Mouse (Mus musculus): ENCODE measurements around the gene Hoxa10. TPM values are rescaled to one million over a fixed set of nuclear protein-coding genes. Genes with fewer than 3 reads are reported as not detected.

Hoxa10 gene
- total RNA-seq, 1 experiment: 0.80 TPM

GRCm38 (mm10) chr6:52249415-52249738 is 8.7 kb upstream of the Hoxa10 start:
- Histone ChIP-seq H3K27ac (ENCODE audit: insufficient read depth, low read depth, low read length, poor library complexity, severe bottlenecking) (no peak overlapping the region), H3K9ac (ENCODE audit: insufficient read depth, low read depth, low read length, poor library complexity, severe bottlenecking) (no peak overlapping the region)
- in situ Hi-C loops (cut with MboI; ENCODE audit: low sequenced_read_pairs in 2 of 2, unreplicated experiment in 2 of 2): no loop called here

GRCm38 (mm10) chr6:52248638-52249414 is 8.2 kb upstream of the Hoxa10 start:
- no peak overlapping the region for H3K4me3 ChIP-seq (ENCODE audit: insufficient read depth in 1 of 2, low read depth in 1 of 2, low read length in 2 of 2, poor library complexity in 1 of 2, severe bottlenecking in 1 of 2)
- TF ChIP-seq CHD2 (IDR thresholded peaks at IDR 0.05; ENCODE audit: low read depth, low read length): no peak
- TF ChIP-seq ZC3H11A (IDR thresholded peaks at IDR 0.05; ENCODE audit: borderline replicate concordance, low read depth, low read length): no peak
- no peak for TF ChIP-seq MAFK (IDR thresholded peaks at IDR 0.05; ENCODE audit: insufficient read depth, low read depth, low read length)
- no peak for TF ChIP-seq ZNF384 (IDR thresholded peaks at IDR 0.05; ENCODE audit: low read depth, low read length)
- no peak for TF ChIP-seq HCFC1 (IDR thresholded peaks at IDR 0.05; ENCODE audit: borderline replicate concordance, insufficient read depth, low read length)
- no peak overlapping the region for H3K27ac ChIP-seq (ENCODE audit: insufficient read depth, low read depth, low read length, poor library complexity, severe bottlenecking)
- DNase-seq (ENCODE audit: low read depth, low spot score): no peak
- no peak overlapping the region for H3K9ac ChIP-seq (ENCODE audit: insufficient read depth, low read depth, low read length, poor library complexity, severe bottlenecking)
- peaks cover 0 to 2% of the 10 kb centered on the region in 2 experiments; a peak in 1 of 4 replicates for H3K4me1 ChIP-seq (ENCODE audit: control insufficient read depth in 2 of 2, insufficient read depth in 2 of 2, low read length in 2 of 2, poor library complexity in 1 of 2)
- no peaks in the 10 kb centered on the region for H3K36me3 ChIP-seq (ENCODE audit: control insufficient read depth, insufficient read depth, low read length, poor library complexity, severe bottlenecking)
- no peaks in the 10 kb centered on the region for H3K9me3 ChIP-seq (ENCODE audit: control insufficient read depth, insufficient read depth, low read depth, low read length)
- in situ Hi-C loops (cut with MboI; ENCODE audit: low sequenced_read_pairs in 2 of 2, unreplicated experiment in 2 of 2): no loop called here

More at GRCm38 (mm10) chr6:52249415-52249738, 8.7 kb upstream of the Hoxa10 start:
- Histone ChIP-seq H3K9me3 (ENCODE audit: control insufficient read depth, insufficient read depth, low read depth, low read length) (no peaks in the 10 kb centered on the region), H3K4me3 (ENCODE audit: insufficient read depth in 1 of 2, low read depth in 1 of 2, low read length in 2 of 2, poor library complexity in 1 of 2, severe bottlenecking in 1 of 2) (no peak overlapping the region; a peak in 1 of 4 replicates), H3K4me1 (ENCODE audit: control insufficient read depth in 2 of 2, insufficient read depth in 2 of 2, low read length in 2 of 2, poor library complexity in 1 of 2) (peaks cover 0 to 2% of the 10 kb centered on the region in 2 experiments; a peak in 1 of 4 replicates), H3K36me3 (ENCODE audit: control insufficient read depth, insufficient read depth, low read length, poor library complexity, severe bottlenecking) (no peaks in the 10 kb centered on the region)
- no peak for DNase-seq (ENCODE audit: low read depth, low spot score)
- TF ChIP-seq CHD2 (IDR thresholded peaks at IDR 0.05; ENCODE audit: low read depth, low read length) (no peak), ZNF384 (IDR thresholded peaks at IDR 0.05; ENCODE audit: low read depth, low read length) (no peak), MAFK (IDR thresholded peaks at IDR 0.05; ENCODE audit: insufficient read depth, low read depth, low read length) (no peak), HCFC1 (IDR thresholded peaks at IDR 0.05; ENCODE audit: borderline replicate concordance, insufficient read depth, low read length) (no peak), ZC3H11A (IDR thresholded peaks at IDR 0.05; ENCODE audit: borderline replicate concordance, low read depth, low read length) (no peak)

- Histone ChIP-seq H3K4me1 (ENCODE audit: control insufficient read depth in 2 of 2, insufficient read depth in 2 of 2, low read length in 2 of 2, poor library complexity in 1 of 2) (peaks cover 0 to 3% of the 10 kb centered on the region in 2 experiments; a peak in 2 of 4 replicates), H3K9ac (ENCODE audit: insufficient read depth, low read depth, low read length, poor library complexity, severe bottlenecking) (no peak overlapping the region), H3K9me3 (ENCODE audit: control insufficient read depth, insufficient read depth, low read depth, low read length) (no peaks in the 10 kb centered on the region), H3K27ac (ENCODE audit: insufficient read depth, low read depth, low read length, poor library complexity, severe bottlenecking) (no peak overlapping the region), H3K36me3 (ENCODE audit: control insufficient read depth, insufficient read depth, low read length, poor library complexity, severe bottlenecking) (no peaks in the 10 kb centered on the region), H3K4me3 (ENCODE audit: insufficient read depth in 1 of 2, low read depth in 1 of 2, low read length in 2 of 2, poor library complexity in 1 of 2, severe bottlenecking in 1 of 2) (no peak overlapping the region)
- no peak for DNase-seq (ENCODE audit: low read depth, low spot score)
- TF ChIP-seq HCFC1 (IDR thresholded peaks at IDR 0.05; ENCODE audit: borderline replicate concordance, insufficient read depth, low read length): no peak
- no peak for TF ChIP-seq MAFK (IDR thresholded peaks at IDR 0.05; ENCODE audit: insufficient read depth, low read depth, low read length)
- no peak for TF ChIP-seq ZNF384 (IDR thresholded peaks at IDR 0.05; ENCODE audit: low read depth, low read length)
- no peak for TF ChIP-seq CHD2 (IDR thresholded peaks at IDR 0.05; ENCODE audit: low read depth, low read length)
- no peak for TF ChIP-seq ZC3H11A (IDR thresholded peaks at IDR 0.05; ENCODE audit: borderline replicate concordance, low read depth, low read length)
- in situ Hi-C loops (cut with MboI; ENCODE audit: low sequenced_read_pairs in 2 of 2, unreplicated experiment in 2 of 2): no loop called here
These were observed 7.3 kb upstream of the Hoxa10 start for GRCm38 (mm10) chr6:52247766-52248637.

- no peaks in the 10 kb centered on the region for H3K36me3 ChIP-seq (ENCODE audit: control insufficient read depth, insufficient read depth, low read length, poor library complexity, severe bottlenecking)
- DNase-seq (ENCODE audit: low read depth, low spot score): no peak
- H3K4me3 ChIP-seq (ENCODE audit: insufficient read depth in 1 of 2, low read depth in 1 of 2, low read length in 2 of 2, poor library complexity in 1 of 2, severe bottlenecking in 1 of 2): no peak overlapping the region
- no peak overlapping the region for H3K27ac ChIP-seq (ENCODE audit: insufficient read depth, low read depth, low read length, poor library complexity, severe bottlenecking)
- peaks cover 0 to 3% of the 10 kb centered on the region in 2 experiments; a peak in 2 of 4 replicates for H3K4me1 ChIP-seq (ENCODE audit: control insufficient read depth in 2 of 2, insufficient read depth in 2 of 2, low read length in 2 of 2, poor library complexity in 1 of 2)
- no peak overlapping the region for H3K9ac ChIP-seq (ENCODE audit: insufficient read depth, low read depth, low read length, poor library complexity, severe bottlenecking)
- in situ Hi-C loops (cut with MboI; ENCODE audit: low sequenced_read_pairs in 2 of 2, unreplicated experiment in 2 of 2): no loop called here
- H3K9me3 ChIP-seq (ENCODE audit: control insufficient read depth, insufficient read depth, low read depth, low read length): no peaks in the 10 kb centered on the region
- TF ChIP-seq ZNF384 (IDR thresholded peaks at IDR 0.05; ENCODE audit: low read depth, low read length): no peak
- TF ChIP-seq CHD2 (IDR thresholded peaks at IDR 0.05; ENCODE audit: low read depth, low read length): no peak
- TF ChIP-seq MAFK (IDR thresholded peaks at IDR 0.05; ENCODE audit: insufficient read depth, low read depth, low read length): no peak
- no peak for TF ChIP-seq HCFC1 (IDR thresholded peaks at IDR 0.05; ENCODE audit: borderline replicate concordance, insufficient read depth, low read length)
- no peak for TF ChIP-seq ZC3H11A (IDR thresholded peaks at IDR 0.05; ENCODE audit: borderline replicate concordance, low read depth, low read length)
These were observed 6.3 kb upstream of the Hoxa10 start for GRCm38 (mm10) chr6:52246916-52247315.
